Mouse (Mus musculus): ENCODE data around the gene Wdr41. TPM values are rescaled to one million over a fixed set of nuclear protein-coding genes. Genes with fewer than 3 reads are reported as not detected.

The Wdr41 gene
- total RNA-seq, 2 experiments from 2014 or later, result 16.2 to 16.3 TPM

DNA sequence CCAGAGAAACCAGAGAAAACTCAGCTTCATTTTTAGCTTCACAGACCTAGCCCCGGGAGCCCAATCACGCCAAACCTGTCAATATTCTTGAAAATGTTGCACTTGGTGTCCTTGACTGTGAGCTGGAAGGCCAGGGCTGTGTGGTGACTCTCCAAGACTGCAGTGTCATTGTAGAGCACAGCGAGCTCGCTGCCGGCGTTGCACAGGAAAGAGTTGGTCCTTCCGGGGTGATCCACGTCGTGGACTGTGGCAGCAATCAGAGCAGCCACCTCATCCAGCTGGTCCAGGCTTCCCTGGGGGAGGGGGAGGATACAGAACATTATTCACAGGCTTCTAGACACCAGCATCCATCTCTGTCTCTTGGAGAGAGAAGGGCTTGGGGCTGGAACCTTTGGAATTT lies 58.0 kb downstream of the Wdr41 start:
- no peak for DNase-seq (ENCODE audit: low spot score in 2 of 2)

DNA sequence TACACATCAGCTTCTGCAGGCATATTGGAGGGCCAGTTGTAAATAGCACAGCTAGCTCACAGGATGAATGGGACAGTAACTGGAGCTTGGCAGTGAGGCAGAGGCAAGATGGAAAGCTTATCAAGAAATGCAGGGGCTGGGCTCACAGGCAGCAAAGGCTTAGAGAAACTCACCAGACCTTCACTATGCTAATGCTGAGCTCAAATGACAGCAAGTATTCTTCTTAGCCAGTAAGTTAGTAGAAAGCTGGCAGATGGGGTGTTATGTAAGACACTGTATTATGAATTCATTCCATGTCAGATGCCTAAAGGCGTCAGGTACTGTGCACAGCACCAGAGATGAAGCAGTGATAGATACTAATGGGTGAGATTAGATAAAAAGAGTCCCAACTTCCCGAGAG lies 58.6 kb downstream of the Wdr41 start:
- DNase-seq (ENCODE audit: low spot score in 2 of 2), result no peak

DNA sequence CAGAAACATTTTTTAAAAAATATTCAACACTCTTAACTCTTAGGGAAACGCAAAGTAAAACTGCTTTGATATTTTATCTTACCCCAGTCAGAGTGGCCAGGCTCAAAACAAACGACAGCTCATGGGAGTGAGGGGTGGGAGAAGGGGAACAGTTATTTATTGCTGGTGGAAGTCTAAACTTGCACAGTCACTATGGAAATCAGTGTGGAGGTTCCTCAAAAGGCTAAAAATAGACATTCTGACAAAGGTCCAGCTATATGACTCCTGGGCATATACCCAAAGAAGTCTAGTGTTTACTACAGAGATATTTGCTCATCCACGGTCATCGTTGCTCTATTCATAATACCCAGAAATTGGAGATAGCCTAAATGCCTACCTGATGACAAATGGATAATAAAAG lies 62.1 kb downstream of the Wdr41 start:
- no peak for DNase-seq (ENCODE audit: low spot score in 2 of 2)

DNA sequence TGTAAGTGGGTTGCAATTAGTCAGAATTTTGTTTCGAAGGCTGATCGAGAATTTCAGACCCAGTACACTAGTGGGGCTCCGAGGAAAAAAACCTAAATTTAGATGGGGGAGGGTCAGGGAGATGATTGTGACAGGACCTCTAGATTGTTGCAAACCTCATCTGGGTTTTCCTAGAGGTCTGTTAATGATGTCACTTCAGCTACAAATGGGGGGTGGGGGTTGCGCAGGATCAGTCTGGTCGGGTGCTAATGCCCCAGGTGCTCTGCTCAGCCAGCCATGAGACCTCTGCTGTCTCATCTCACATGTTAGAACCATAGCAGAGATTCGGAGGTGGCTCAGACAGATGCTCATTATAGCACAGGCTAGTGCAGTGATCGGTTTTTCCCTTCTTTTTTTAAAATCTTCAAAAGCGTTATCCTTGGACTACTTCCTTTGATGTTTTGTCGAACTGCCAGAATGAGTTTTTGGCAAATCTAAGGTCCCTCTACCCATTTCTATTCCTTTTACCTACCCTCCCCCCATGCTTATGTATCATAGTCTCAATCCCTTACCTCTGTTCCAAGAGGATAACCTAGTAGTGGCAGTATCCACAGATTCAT lies 64.1 kb downstream of the Wdr41 start:
- DNase-seq (ENCODE audit: low spot score in 2 of 2), result no peak

DNA sequence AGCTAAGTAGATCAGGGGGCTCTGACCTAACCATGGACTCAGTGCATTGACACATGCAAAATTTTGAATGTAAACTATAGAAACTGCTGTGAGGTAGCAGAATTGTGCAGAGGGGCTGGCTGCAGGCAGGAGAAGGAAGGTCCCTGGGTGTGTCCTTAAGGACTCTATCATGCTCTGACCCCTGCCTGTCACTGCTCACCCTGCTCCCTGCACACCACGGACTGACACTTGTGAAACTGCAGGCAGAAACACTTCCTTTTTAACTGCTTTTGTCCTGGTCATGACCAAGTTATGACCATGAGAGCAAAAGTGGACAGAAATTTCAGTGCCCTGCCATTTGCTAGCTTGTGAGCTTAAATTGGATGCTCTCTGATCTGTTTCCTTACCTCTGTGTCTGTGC lies 68.0 kb downstream of the Wdr41 start:
- DNase-seq (ENCODE audit: low spot score in 2 of 2), result no peak

DNA sequence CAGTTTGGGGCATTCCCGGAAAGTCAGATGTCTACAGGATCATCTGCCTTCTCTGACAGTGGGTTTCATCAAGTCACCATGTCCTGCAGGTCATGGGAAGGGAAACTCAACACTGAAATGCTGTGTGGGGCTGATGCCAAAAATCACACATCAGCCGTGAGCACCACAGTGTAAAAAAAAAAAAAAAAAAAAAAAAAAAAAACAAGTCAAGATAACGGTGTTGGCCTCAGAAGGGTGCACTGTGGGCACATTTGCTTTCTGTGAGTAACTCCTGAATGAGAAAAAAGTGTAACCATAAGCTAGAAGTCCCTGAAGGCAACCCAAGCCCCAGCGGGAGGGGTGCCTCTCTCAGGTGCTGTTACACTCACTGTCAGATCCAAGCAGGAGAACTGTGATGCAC lies 74.3 kb downstream of the Wdr41 start:
- no peak for DNase-seq (ENCODE audit: low spot score in 2 of 2)

DNA sequence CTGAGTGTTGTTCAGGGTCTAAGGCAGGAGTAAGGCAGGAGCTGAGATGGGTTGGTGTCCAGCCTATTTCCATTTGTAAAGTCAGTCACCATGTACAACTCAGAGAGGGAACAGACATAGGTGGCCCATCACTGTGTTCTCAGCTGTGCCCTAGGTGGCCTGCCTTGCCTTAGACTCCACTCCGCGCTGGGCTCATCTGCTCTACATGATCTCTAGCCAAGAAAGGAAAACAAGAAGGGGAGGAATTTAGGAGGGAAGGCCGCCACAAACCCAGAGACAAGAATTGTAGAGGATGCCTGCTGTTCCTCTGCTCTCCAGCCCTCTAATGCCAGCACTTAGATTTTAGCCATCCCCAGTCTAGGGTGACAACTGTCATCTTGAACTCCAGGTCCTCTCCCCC lies 76.3 kb downstream of the Wdr41 start:
- no peak for DNase-seq (ENCODE audit: low spot score in 2 of 2)

DNA sequence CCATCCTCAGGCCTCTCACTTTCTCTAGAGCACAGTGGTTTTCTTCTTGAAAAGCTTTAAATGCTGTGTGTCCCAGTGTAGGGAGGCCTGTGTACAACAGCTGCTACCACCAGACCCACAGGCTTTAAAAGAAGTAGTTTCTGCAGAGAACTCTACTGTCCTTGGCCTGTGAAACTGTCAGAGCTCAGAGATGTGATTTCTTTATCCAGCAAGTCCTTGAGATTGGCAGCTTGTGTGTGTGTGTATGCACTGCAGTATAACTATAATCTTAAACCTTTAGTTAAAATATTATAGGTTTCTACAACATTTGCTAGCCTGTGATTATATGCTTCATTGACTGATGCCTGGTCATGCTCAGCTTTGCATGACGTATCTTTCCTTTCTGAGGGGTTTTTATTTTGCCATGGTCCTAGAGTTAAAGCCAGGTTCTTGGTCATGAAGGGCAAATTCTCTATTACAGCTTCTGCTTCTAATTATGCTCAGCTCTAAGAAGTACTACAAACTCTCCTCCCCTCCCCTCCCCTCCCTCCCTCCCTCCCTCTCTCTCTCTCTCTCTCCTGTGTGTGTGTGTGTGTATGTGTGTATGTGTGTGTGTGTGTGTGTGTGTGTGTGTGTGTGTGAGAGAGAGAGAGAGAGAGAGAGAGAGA lies 79.7 kb downstream of the Wdr41 start:
- DNase-seq (ENCODE audit: low spot score in 2 of 2), result no peak

DNA sequence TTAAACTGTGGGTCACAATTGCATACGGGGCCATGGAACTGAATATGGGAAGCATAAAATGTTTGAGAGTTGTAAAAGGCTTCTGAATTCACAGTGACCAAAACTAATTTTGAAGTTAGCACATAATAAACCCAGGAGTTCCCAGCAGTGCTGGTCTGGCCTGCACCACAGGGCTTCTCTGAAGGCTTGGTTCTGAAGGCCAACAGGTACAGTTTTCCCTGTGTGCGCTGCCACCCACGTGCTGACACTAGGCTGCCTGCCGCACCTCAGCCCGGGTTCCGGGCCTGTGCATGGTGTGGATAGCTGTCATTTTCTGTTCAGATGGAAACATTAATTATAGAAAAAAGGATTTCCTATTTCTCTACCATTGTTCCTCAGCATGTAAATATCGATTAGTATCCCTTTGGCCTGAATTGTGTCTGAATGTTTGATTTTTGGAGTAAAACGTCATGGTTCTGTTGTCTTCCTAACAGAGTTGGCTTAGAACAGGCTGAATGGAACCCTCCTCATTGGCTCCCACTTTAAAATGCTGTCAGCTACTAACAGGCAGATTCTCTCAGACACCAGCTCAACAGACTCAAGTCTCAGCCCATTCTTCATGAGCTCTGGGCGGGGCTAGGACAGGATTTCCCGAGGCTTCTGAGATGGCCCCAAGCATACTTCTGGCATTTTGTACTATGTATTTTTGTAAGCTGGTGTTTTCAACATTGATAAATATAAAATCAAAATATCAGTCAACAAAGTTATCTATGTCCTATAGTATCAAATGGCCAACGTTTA lies 80.5 kb downstream of the Wdr41 start:
- DNase-seq (ENCODE audit: low spot score in 2 of 2), result no peak

DNA sequence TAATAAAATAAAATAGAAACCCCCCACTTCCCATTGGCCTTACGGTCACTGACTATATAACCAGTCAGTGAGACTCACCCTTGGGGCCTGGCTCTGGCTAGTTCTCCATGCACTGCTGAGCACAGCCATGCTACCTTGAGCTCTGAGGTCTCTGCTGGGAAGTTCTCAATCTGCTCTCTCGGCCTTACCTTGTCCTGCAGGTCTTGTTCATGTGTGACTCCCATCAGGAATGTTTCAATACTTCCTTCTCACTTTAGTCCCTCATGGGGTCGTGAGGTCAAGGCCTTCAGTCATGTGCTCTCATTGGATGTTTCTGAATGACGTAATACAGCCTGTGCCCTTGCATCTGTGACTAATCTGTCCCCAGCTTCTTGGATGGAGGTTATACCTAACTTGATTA lies 82.7 kb downstream of the Wdr41 start:
- DNase-seq (ENCODE audit: low spot score in 2 of 2), result no peak

DNA sequence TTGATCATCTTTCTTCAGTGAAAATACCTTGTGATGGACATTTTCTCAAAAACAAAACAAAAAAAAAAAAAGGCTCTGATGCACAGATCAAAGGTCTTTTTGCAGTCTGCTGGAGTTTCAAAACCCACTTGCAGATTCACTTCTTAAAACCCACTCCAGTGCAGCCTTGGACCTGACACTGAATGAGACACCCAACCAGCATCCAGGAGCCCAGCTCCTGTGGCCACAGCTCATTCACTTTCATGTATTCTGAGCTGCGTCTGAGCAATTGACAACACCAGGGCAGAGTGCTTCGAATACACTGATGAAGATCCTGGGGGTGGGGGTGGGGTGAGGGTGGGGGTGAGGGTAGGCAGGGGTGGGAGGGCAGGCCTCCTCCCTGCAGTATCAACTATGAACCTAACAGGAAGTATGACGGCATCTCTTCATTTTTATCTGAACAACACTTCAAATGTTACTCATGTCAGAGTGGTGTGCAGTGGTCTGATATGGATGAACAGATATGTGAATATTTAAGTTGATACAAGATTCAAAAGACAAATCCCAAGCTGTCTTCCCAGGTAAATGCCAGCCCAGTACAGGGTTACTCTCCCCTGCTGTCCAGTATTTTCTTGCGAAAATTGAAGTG lies 87.4 kb downstream of the Wdr41 start:
- no peak for DNase-seq (ENCODE audit: low spot score in 2 of 2)

DNA sequence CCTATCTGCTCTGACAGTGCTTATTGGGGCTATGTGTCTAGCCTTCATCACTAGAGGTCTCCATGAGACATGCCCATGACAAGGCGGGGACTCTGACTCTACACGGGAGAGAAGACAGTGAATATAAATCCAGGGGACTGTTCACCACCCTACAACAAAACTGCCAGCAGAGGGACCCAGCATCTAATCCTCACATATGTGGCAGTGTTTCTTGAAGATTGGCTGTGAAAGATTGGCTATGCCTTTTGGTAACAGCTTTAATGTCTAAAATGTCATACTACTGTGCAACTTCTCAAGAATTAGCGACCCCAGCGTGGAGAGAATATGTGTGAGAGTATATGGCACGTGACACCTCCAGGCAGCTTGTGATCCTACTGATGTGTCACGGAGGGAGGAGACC lies 91.7 kb downstream of the Wdr41 start:
- DNase-seq (ENCODE audit: low spot score in 2 of 2), result no peak

DNA sequence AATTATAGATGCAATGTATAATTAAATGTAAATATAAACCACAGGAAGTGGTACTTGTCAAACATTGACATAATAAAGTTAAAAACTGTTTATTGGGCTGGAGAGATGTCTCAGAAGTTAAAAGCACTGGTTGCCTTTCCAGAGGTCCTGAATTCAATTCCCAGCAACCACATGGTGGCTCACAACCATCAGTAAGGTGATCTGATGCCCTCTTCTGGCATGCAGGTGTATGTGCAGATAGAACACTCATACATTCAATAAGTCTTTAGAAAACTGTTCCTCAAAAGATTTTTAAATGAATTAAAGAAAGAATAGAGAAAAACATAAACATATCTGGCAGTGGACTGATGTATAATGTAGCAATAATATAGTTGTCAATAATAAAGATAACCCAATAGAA lies 94.1 kb downstream of the Wdr41 start:
- DNase-seq (ENCODE audit: low spot score in 2 of 2), result no peak

Other genes starting within 250 kb of the Wdr41 start
- 100 to 1,000 TPM; 163 to 168 TPM for gene Tbca, start 187.4 kb upstream of the Wdr41 start, total RNA-seq (2021)
- gene Otp, start 100.7 kb upstream of the Wdr41 start, total RNA-seq (2021), result not detected

Data from gastrocnemius, postnatal 4 days (tissue).